Mouse (Mus musculus) ES-CJ7 (cell line): ENCODE measurements around the gene Ccdc157.
"Not testable (repeated sequence)": the region's sequence is repeated elsewhere in the genome, so short reads cannot be mapped to it uniquely, and the experiment has no call there.

Experiments
- DNase-seq: peaks from one replicate; pipeline ENCODE4 v3.0.0; 2011; ENCODE audit warnings: low read depth, low spot score

Gene Ccdc157

DNA sequence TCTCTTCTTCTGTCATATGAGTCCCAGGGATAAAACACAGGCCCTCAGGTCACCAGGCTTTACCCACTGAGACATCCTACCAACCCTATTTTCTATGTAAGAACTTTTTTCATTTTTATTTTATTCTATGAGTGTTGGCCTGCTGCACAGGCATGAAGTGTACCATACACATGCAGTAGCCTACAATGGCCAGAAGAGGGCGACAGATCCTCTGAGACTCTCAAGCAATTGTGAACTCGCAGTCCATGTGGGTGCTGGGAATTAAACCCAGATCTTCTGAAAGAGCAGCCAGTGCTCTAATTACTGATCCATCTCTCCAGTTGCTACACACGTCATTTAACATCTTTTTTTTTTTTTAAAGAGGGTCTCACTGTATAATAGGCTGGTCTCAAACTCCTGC, 26.6 kb downstream of the Ccdc157 start:
- DNase-seq: peak; percentile 83

DNA sequence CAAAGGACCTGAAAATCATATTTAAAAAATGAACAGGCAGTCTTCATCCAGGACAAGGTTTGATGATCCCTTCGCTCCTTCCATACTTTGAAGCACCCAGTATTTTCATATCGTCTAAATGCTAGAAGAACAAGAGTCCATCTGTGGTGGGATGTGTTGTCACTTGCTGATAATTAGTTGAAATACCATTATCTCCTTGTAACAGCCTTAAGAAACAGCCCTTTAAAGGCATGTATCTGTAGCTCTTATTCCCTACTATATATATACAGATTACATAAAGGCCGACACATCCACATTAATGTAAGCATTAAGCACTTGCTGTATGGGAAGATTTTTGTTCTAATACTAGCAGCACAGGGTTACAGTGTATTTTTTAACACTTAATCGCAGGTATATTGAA, 31.6 kb downstream of the Ccdc157 start:
- DNase-seq: not testable (repeated sequence)

DNA sequence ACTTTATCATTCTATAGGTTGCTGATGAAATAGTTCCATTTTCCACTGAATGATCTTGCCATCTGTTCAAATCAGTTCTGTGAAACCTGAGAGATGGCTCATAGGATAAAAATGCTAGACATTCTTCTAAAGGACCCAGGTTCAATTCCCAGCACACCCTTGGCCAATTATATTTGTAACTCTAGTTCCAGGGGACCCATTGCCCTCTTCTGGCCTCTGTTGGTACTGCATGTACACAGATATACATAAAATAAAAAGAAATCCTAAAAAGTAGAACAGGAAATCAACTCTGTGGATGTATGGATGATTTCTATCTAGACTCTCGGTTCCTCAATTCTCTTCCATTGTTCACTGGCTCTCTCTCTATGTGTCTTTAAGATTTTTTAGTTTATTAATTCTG, 33.0 kb downstream of the Ccdc157 start:
- DNase-seq: peak; percentile 39

DNA sequence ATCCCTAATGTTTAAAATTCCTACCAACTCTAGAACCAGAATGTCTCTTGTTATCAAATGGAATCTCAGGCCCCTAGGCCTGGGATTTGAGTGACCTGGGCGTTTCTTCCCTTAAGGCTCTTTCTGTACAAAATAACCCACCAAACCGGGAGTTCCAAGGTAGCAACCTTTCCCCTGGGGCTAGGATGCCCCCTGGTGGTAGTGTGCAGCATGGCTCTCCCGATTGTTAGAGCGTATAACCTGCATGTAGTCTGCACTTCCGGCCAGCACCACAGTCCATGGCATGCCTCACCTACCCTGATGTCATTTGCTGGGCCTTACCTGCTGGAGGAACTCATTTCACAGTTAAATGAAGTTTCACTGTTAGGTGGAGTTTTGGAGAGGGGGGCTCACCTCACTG, 36.2 kb downstream of the Ccdc157 start:
- peak; percentile 78 for DNase-seq

- DNase-seq: peak; percentile 73
Measured at GRCm38 (mm10) chr11:4122742-4123579, 37.1 kb downstream of the Ccdc157 start, which contains the start of gene Sec14l2. Sec14l2 (minus strand) TSS chr11:4123415.

DNA sequence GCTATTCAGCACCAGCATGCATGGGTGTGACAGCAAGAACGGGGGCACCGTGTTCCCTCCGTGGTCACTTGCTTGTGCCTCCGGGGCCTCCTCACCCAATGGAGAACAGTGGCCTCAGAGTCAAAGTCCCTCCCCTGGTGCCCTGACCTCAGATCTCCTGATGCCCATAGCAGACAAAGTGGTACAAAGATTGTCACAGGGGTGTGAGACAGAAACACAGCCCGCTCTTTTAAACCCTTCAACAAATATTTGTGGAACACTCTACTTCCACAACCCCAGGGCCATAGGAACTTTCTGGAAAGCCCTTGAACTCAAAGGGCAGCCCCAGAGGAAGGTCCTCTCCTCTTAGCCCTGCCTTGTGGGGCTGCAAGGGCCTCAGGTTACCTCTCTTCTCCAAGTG, 37.9 kb downstream of the Ccdc157 start:
- DNase-seq: no peak

DNA sequence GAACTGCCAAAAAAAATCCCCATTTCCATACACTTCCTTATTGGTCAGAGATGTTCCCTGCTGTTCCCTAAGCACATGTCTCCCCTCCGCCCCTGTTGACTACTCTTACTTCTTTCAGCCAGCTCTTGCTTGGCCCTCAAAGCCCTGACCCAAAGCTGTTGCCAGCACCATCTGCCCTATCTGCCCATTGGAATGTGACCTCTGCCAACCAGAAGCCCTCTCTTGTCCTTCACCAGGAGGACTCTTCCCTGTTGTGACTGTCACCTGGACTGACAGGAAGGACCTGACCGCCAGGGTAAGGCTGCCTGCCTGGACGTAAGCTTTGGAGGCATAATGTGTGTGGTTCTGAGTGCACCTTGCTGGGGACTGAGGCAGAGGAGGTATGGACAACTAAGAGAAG, 38.4 kb downstream of the Ccdc157 start:
- no peak for DNase-seq

- DNase-seq: no peak
Measured at GRCm38 (mm10) chr11:4119635-4120034, 40.5 kb downstream of the Ccdc157 start.

DNA sequence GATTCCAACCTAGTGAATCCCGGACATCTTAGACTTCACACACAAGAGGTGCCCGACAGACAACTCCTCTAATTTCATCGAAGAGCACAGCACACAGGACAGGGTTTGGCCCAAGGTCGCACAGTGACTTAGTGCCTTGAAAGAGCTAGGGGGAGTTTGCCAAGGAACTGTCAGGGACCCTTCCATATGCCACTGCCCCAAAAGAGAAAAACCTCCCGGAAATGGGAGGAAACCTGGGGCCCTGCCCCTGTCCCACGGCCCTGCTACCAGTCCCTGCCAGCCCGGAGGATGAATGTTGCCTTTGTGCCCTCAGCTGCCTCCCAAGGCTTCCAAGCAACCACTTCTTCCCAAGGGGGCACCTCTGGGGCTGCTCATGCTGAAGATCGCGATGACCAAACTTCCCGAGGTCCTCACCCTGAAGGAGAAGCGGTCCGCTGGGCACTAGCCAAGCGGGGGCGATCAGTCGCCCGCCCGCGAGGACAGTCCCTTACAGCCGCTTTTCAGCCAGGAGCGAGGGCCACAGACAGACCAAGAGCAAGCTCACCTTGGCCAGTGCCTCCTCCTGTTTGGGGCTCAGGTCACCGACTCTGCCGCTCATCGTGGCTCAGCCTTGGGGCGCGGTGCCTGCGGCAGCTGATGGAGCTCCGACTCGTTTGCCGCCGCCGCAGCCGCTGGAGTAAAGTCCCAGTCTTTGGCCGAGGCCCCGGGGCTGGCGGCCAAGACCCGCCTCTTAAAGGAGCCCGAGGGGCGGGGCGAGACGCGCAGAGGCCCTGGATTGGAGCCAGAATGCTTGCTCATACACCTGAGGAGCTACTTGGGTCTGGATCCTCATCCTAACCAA, 41.8 kb downstream of the Ccdc157 start:
- DNase-seq: peak; percentile 65

DNA sequence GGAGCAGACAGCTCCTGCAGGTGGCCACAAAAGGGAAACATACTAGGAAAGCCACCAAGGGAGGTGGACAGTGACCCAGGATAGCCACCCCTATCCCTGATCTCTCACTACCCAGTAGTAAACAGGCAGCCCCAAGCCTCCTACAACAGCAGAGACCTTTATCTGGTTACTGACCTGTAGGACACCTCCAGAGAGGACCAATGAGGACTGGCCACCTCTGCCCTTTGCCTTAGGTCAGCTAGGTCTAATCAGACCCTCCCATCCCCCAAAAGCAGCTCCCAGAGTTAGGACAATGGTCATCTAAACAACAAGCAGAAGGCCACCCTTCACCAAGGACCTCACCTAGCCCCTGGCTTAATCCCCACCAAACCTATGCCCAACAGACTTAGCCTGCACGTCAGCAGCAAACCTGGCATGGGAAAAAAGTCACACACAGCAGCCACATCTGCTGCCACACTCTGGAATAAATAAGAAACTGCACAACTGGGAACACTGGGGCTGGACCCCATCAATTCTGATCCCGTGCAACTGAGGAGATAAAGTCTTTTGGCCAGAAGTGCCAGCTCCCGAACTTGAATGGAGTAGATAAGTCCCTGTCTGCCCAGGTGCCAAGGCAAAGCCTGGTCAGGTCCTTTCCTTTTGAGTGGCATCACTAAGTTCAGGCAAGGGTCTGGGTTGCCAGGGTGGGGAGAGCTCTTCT, 42.6 kb downstream of the Ccdc157 start:
- no peak for DNase-seq

DNA sequence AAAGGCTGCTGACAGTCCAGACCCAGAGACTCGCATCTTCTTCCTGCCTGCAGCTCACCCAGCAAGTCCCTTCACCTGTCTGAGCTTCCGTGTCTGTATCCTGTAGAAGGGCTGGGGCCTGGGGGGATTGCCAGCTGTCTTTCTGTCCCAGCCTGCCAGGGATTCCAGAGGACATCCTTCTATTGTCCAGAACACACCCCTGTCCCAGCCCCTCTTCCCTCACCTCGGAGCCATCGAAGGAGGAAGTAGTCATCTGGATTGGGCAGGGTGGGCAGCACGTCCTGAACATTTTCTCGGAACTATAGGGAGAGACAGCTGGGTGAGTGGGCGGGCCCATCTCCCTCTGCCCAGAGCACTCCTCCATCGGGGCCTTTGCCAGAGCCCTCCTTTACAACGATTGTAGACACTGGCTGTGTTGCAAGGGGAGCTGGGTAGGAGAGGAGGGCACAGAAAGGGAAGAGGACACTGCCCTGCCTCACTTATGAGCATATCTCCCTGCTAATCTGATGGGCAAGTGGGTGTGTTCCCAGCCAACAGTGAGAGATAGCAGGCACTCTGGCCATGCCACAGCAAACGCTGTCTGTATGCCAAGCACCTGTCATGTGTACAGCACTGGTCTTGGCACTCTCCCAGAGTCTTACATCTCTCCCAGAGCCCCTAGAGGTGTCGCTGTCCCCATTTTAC, 43.5 kb downstream of the Ccdc157 start:
- no peak for DNase-seq

- DNase-seq: no peak
Measured at GRCm38 (mm10) chr11:4115407-4115806, 44.7 kb downstream of the Ccdc157 start.

DNA sequence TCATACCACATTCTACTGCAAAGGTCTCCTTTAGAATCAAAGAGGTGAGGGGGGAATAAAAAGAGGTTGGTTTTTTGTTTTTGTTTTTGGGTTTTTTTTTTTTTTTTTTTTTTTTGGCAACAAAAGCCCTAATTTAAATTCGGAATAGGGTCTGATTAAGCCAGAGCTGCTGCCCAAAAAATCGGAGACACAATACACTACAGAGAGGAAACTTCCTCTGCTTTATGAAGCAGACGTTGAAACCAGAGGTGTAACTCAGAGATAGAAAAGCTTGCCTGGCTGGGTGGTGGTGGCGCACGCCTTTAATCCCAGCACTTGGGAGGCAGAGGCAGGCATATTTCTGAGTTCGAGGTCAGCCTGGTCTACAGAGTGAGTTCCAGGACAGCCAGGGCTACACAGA, 45.6 kb downstream of the Ccdc157 start:
- not testable (repeated sequence) for DNase-seq

GRCm38 (mm10) chr11:4113970-4114369, 46.1 kb downstream of the Ccdc157 start:
- DNase-seq: no peak

- DNase-seq: no peak
Measured at GRCm38 (mm10) chr11:4113496-4113895, 46.6 kb downstream of the Ccdc157 start.

DNA sequence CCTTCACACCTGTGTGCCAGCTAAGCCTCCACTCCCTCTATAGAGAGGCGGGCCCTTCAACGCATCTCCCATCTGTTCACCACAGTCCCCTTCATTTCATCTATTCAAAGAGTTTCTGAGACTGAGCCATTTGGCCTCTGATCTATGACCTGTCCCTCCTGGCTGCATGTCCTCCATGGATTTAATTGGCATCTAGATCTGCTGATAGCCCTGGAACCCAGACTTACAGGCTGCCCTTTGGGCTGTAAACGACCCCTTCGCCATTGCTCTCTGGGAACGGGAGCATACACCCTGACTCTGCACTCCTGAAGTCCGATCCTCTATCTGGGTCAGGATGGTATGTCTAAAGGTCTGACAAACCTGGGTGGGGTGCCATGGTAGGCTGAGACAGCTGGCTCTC, 47.2 kb downstream of the Ccdc157 start:
- no peak for DNase-seq

- DNase-seq: no peak
Measured at GRCm38 (mm10) chr11:4112033-4112432, 48.1 kb downstream of the Ccdc157 start.

GRCm38 (mm10) chr11:4108691-4109090, 51.4 kb downstream of the Ccdc157 start:
- DNase-seq: no peak

DNA sequence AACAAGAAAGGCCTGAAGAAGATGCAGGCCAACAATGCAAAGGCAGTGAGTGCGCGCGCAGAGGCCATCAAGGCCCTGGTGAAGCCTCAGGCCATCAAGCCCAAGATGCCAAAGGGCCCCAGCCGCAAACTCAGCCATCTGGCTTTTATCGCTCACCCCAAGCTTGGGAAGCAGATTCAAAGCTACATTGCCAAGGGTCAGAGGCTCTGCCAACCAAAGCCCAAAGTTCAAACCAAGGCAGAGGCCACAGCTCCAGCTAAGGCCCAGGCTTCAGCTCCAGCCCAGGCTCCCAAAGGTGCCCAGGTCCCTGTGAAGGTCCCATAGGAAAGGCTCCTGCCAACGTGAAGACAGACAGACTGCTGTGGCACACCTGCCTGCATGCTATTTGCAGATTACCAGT, 52.2 kb downstream of the Ccdc157 start:
- not testable (repeated sequence) for DNase-seq

DNA sequence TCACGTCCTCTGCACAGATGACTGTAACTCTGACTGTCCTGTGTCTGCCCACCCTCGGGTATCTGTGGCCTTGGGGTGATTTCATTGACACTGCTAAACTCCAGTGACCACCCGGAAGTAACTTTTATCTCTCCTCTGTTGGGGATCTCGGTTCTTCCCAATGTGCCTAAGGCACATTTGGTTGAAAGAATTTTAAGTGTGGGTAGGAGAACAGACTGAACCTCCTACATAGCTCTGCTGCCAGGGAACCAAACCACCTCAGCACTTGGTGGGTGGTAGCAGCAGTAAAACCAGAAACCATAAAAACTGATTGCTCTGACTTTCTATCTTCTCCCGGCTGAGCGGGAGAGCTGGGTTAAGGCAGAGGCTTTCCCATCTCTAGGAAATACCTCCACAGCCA, 54.6 kb downstream of the Ccdc157 start:
- DNase-seq: no peak

GRCm38 (mm10) chr11:4104989-4105388, 55.1 kb downstream of the Ccdc157 start:
- no peak for DNase-seq
